Mouse (Mus musculus): ENCODE data around the gene Mex3a. TPM values are rescaled to one million over a fixed set of nuclear protein-coding genes. Genes with fewer than 3 reads are reported as not detected.
"Not testable (repeated sequence)": the region's sequence is repeated elsewhere in the genome, so short reads cannot be mapped to it uniquely, and the experiment has no call there.

The Mex3a gene
- total and polyA plus RNA-seq, 3 experiments = 1.1 to 4.9 (median 2.5) TPM

GRCm38 (mm10) chr3:88573810-88574209 is 41.6 kb downstream of the Mex3a start:
- peaks cover under 1 to 3% of the 10 kb centered on the region in 2 experiments; a peak in 3 of 4 replicates for H3K4me1 ChIP-seq (ENCODE audit: control insufficient read depth in 1 of 2, insufficient read depth in 2 of 2)
- H3K36me3 ChIP-seq (replicated peaks in 1 of 2; ENCODE audit: control insufficient read depth in 1 of 2, insufficient read depth in 1 of 2, low read length in 1 of 2) = peaks cover 6 to 19% of the 10 kb centered on the region in 2 experiments
- no peaks in the 10 kb centered on the region for H3K27me3 ChIP-seq (replicated peaks)
- no peak overlapping the region for H3K4me2 ChIP-seq (ENCODE audit: insufficient read depth, low read depth, poor library complexity, severe bottlenecking)
- dilution Hi-C loops (cut with MboI; ENCODE audit: extremely low pct_ligation_motif_present, extremely low pct_unique_long_range_greater_than_20kb, low sequenced_read_pairs) = no loop called here
- no peak for DNase-seq (ENCODE audit: extremely low read depth)
- no peak overlapping the region for H3K27ac ChIP-seq (ENCODE audit: insufficient read depth, low read depth)
- no peak overlapping the region for H3K4me3 ChIP-seq (replicated peaks in 1 of 3; ENCODE audit: low read depth in 2 of 3, low read length in 2 of 3, poor library complexity in 1 of 3)
- H3K9ac ChIP-seq (ENCODE audit: insufficient read depth, low read depth) = no peak overlapping the region
- H3K9me3 ChIP-seq (replicated peaks; ENCODE audit: low read length) = no peaks in the 10 kb centered on the region
- TF ChIP-seq TBP (conservative IDR thresholded peaks at IDR 0.05; ENCODE audit: low read depth, low read length) (no peak), ELF1 (IDR thresholded peaks at IDR 0.05; ENCODE audit: low read depth, low read length) (no peak), MYC (IDR thresholded peaks at IDR 0.05; ENCODE audit: low read depth, low read length) (no peak), MAX (IDR thresholded peaks at IDR 0.05; ENCODE audit: low read length) (no peak), HCFC1 (IDR thresholded peaks at IDR 0.05; ENCODE audit: low read depth, low read length) (no peak), SMC3 (IDR thresholded peaks at IDR 0.05; ENCODE audit: low read depth, low read length) (no peak), BHLHE40 (IDR thresholded peaks at IDR 0.05; ENCODE audit: low read depth, low read length) (no peak)
- no peaks in the 10 kb centered on the region for H3K79me2 ChIP-seq (replicated peaks; ENCODE audit: control insufficient read depth, extremely low read depth, insufficient read depth, poor library complexity, severe bottlenecking)
- in situ Hi-C loops (cut with MboI; ENCODE audit: low pct_ligation_motif_present, low pct_unique_long_range_greater_than_20kb, low sequenced_read_pairs) = no loop called here

GRCm38 (mm10) chr3:88575540-88575939 is 43.3 kb downstream of the Mex3a start, which contains the start of gene Ssr2:
Gene Ssr2, plus strand, starts transcription at chr3:88575876.
- no peak for TF ChIP-seq SIN3A (IDR thresholded peaks at IDR 0.05; ENCODE audit: low read length)
- no peak for TF ChIP-seq POLR2A (IDR thresholded peaks at IDR 0.05; ENCODE audit: low read depth, low read length)
- no peak for TF ChIP-seq TBP (conservative IDR thresholded peaks at IDR 0.05; ENCODE audit: low read depth, low read length)
- no peak for TF ChIP-seq MYC (IDR thresholded peaks at IDR 0.05; ENCODE audit: low read depth, low read length)
- no peak for TF ChIP-seq MAFK (IDR thresholded peaks at IDR 0.05; ENCODE audit: insufficient replicate concordance, low read length)
- no peak for TF ChIP-seq BHLHE40 (IDR thresholded peaks at IDR 0.05; ENCODE audit: low read depth, low read length)
- no peak for TF ChIP-seq ZMIZ1 (IDR thresholded peaks at IDR 0.05; ENCODE audit: low read depth, low read length)
- TF ChIP-seq NRF1 (IDR thresholded peaks at IDR 0.05; ENCODE audit: low read depth, low read length) = no peak
- no peak for TF ChIP-seq USF2 (conservative IDR thresholded peaks at IDR 0.05; ENCODE audit: low read depth, low read length)
- TF ChIP-seq E2F4 (IDR thresholded peaks at IDR 0.05; ENCODE audit: insufficient replicate concordance, low read depth, low read length) = no peak
- no peak for TF ChIP-seq EP300 (IDR thresholded peaks at IDR 0.05; ENCODE audit: low read length)
- TF ChIP-seq MXI1 (IDR thresholded peaks at IDR 0.05; ENCODE audit: low read depth, low read length) = no peak
- TF ChIP-seq RAD21 (IDR thresholded peaks at IDR 0.05; ENCODE audit: low read depth, low read length) = no peak
- TF ChIP-seq MEF2A (IDR thresholded peaks at IDR 0.05; ENCODE audit: borderline replicate concordance, low read depth, low read length) = no peak
- no peak for TF ChIP-seq MAX (IDR thresholded peaks at IDR 0.05; ENCODE audit: low read length)
- no peak for TF ChIP-seq TCF12 (IDR thresholded peaks at IDR 0.05; ENCODE audit: low read depth, low read length)
- dilution Hi-C loops (cut with MboI; ENCODE audit: extremely low pct_ligation_motif_present, extremely low pct_unique_long_range_greater_than_20kb, low sequenced_read_pairs) = no loop called here
- H3K79me2 ChIP-seq (replicated peaks; ENCODE audit: control insufficient read depth, extremely low read depth, insufficient read depth, poor library complexity, severe bottlenecking) = peaks cover 11% of the 10 kb centered on the region
- H3K4me1 ChIP-seq (ENCODE audit: control insufficient read depth in 1 of 2, insufficient read depth in 2 of 2) = peaks cover 3 to 10% of the 10 kb centered on the region in 2 experiments; a peak in 3 of 4 replicates
- no peak within 1 kb of the TSS for H3K4me2 ChIP-seq (ENCODE audit: insufficient read depth, low read depth, poor library complexity, severe bottlenecking)
- DNase-seq (ENCODE audit: extremely low read depth) = no peak
- peaks cover 0 to 2% of the 10 kb centered on the region in 2 experiments for H3K36me3 ChIP-seq (replicated peaks in 1 of 2; ENCODE audit: control insufficient read depth in 1 of 2, insufficient read depth in 1 of 2, low read length in 1 of 2)
- no peak within 1 kb of the TSS for H3K27ac ChIP-seq (ENCODE audit: insufficient read depth, low read depth)
- H3K27me3 ChIP-seq (replicated peaks) = no peaks in the 10 kb centered on the region
- no peak within 1 kb of the TSS for H3K4me3 ChIP-seq (replicated peaks in 1 of 3; ENCODE audit: low read depth in 2 of 3, low read length in 2 of 3, poor library complexity in 1 of 3)
- H3K9ac ChIP-seq (ENCODE audit: insufficient read depth, low read depth) = no peak within 1 kb of the TSS
- in situ Hi-C loops (cut with MboI; ENCODE audit: low pct_ligation_motif_present, low pct_unique_long_range_greater_than_20kb, low sequenced_read_pairs) = no loop called here
- H3K9me3 ChIP-seq (replicated peaks; ENCODE audit: low read length) = no peaks in the 10 kb centered on the region

DNA sequence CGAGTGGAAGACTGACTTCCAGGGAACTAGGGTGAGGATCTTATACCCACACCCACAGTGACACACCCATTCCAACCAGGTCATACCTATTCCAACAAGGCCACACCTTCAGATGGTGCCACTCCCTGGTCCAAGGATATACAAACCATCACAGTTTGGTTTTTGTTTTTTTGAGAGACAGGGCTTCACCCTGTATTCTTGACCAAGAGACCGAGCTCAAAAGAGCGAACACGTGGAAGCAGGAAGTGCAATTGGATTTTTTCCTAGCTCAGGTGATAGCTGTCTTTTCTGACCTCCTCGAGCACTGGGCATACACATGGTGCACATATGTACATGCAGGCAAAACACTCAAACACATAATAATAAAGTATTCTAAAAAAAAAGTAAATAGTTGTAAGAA is 45.7 kb downstream of the Mex3a start:
- H3K27me3 ChIP-seq (replicated peaks); DNase-seq (ENCODE audit: extremely low read depth); dilution Hi-C loops (cut with MboI; ENCODE audit: extremely low pct_ligation_motif_present, extremely low pct_unique_long_range_greater_than_20kb, low sequenced_read_pairs); H3K9me3 ChIP-seq (replicated peaks; ENCODE audit: low read length); H3K4me3 ChIP-seq (replicated peaks in 1 of 3; ENCODE audit: low read depth in 2 of 3, low read length in 2 of 3, poor library complexity in 1 of 3); H3K4me2 ChIP-seq (ENCODE audit: insufficient read depth, low read depth, poor library complexity, severe bottlenecking); H3K27ac ChIP-seq (ENCODE audit: insufficient read depth, low read depth); H3K9ac ChIP-seq (ENCODE audit: insufficient read depth, low read depth); in situ Hi-C loops (cut with MboI; ENCODE audit: low pct_ligation_motif_present, low pct_unique_long_range_greater_than_20kb, low sequenced_read_pairs): not testable (repeated sequence)
- H3K79me2 ChIP-seq (replicated peaks; ENCODE audit: control insufficient read depth, extremely low read depth, insufficient read depth, poor library complexity, severe bottlenecking) = peaks cover 22% of the 10 kb centered on the region
- peaks cover 3 to 17% of the 10 kb centered on the region in 2 experiments; a peak in 3 of 4 replicates for H3K4me1 ChIP-seq (ENCODE audit: control insufficient read depth in 1 of 2, insufficient read depth in 2 of 2)
- peaks cover 12 to 18% of the 10 kb centered on the region in 2 experiments for H3K36me3 ChIP-seq (replicated peaks in 1 of 2; ENCODE audit: control insufficient read depth in 1 of 2, insufficient read depth in 1 of 2, low read length in 1 of 2)

All from CH12.LX (cell line).